Mouse (Mus musculus) kidney, postnatal 0 days (tissue): ENCODE results near the gene Pecam1. TPM values are rescaled to one million over a fixed set of nuclear protein-coding genes. Genes with fewer than 3 reads are reported as not detected.
"Not testable (repeated sequence)": the region's sequence is repeated elsewhere in the genome, so short reads cannot be mapped to it uniquely, and the experiment has no call there.

Source experiments
- ATAC-seq: fragments of 200-750 bp; cut with Nextera tagmentation; replicated peaks from 2 replicates; pipeline ENCODE4 v1.8.0; 2017; ENCODE audit warnings: low read depth, moderate number of reproducible peaks, moderate TSS enrichment, moderate library complexity; ENCODE audit not compliant: low FRiP score
- DNase-seq: peaks from one replicate; pipeline ENCODE4 v3.0.0-alpha.2; 2016; ENCODE audit warnings: low spot score
- H3K27ac ChIP-seq: fragments of 300-500 bp; sonication (generic); 2 replicates; pipeline ENCODE4 v1.5.1; 2014; ENCODE audit warnings: mild to moderate bottlenecking
- H3K27me3 ChIP-seq: fragments of 300-500 bp; sonication (generic); 2 replicates; pipeline ENCODE4 v1.6.1; 2014; ENCODE audit warnings: low read length, mixed read lengths; ENCODE audit not compliant: insufficient read depth
- H3K36me3 ChIP-seq: fragments of 300-500 bp; sonication (generic); 2 replicates; pipeline ENCODE4 v1.6.1; 2014; ENCODE audit warnings: low read length, mixed read lengths; ENCODE audit not compliant: insufficient read depth
- H3K4me1 ChIP-seq: fragments of 300-500 bp; sonication (generic); replicated peaks from 2 replicates; pipeline ENCODE4 v1.6.1; 2014; ENCODE audit warnings: antibody characterized with exemption, low read length, mixed read lengths; ENCODE audit not compliant: insufficient read depth
- H3K4me2 ChIP-seq: fragments of 300-500 bp; sonication (generic); 2 replicates; pipeline ENCODE4 v1.6.1; 2014; ENCODE audit warnings: mild to moderate bottlenecking, low read length, moderate library complexity, mixed read lengths
- H3K4me3 ChIP-seq: fragments of 300-500 bp; sonication (generic); replicated peaks from 2 replicates; pipeline ENCODE4 v1.5.1; 2014; ENCODE audit warnings: low read depth, low read length
- H3K9ac ChIP-seq: fragments of 300-500 bp; sonication (generic); 2 replicates; pipeline ENCODE4 v1.6.1; 2014; ENCODE audit warnings: low read depth, low read length
- H3K9me3 ChIP-seq: fragments of 300-500 bp; sonication (generic); replicated peaks from 2 replicates; pipeline ENCODE4 v1.6.1; 2016; ENCODE audit warnings: low read length, inconsistent platforms, mixed read lengths
- CTCF ChIP-seq: IDR thresholded peaks from 2 replicates; pipeline ENCODE4 v1.5.1; 2016; ENCODE audit warnings: antibody characterized with exemption, low read depth, mild to moderate bottlenecking, moderate library complexity
- WGBS: fragments of 180-500 bp; shearing (Covaris S2); extraction: QIAGEN DNeasy Blood & Tissue Kit; methylation state at CpG from one replicate; pipeline ENCODE4 v1.1.7; 2014; 5-methylcytosine and 5-hydroxymethylcytosine counted together
- polyA plus RNA-seq: library from polyadenylated mRNA; unstranded; fragments of >200 nt; fragmentation: Nextera tagmentation; extraction: Ambion mirVana; gene quantifications from 2 replicates; pipeline ENCODE4 v1.2.1, GENCODE M21; 2015

Gene Pecam1
- polyA plus RNA-seq, 1 experiment from 2014 or later, result 54.1 TPM

GRCm38 (mm10) chr11:106787131-106788025 lies 37.0 kb upstream of the Pecam1 start:
- H3K27me3 ChIP-seq, result no peaks in the 10 kb centered on the region
- peaks cover 37% of the 10 kb centered on the region for H3K36me3 ChIP-seq
- no peaks in the 10 kb centered on the region for H3K4me1 ChIP-seq
- peak overlapping the region; percentile 95 for H3K4me3 ChIP-seq
- H3K4me2 ChIP-seq, result peak overlapping the region; percentile 66
- DNase-seq (peak; percentile 95), ATAC-seq (peak; percentile 26)
- TF ChIP-seq CTCF, result no peak
- peak overlapping the region; percentile 96 for H3K9ac ChIP-seq
- under 1% methylated on average over 64 of the region's 65 CpGs for WGBS
- peak overlapping the region; percentile 99 for H3K27ac ChIP-seq
- H3K9me3 ChIP-seq, result no peaks in the 10 kb centered on the region

GRCm38 (mm10) chr11:106785043-106785442 lies 34.6 kb upstream of the Pecam1 start:
- 63% methylated on average over 1 of the region's 1 CpGs for whole genome bisulfite sequencing

GRCm38 (mm10) chr11:106784476-106784875 lies 34.0 kb upstream of the Pecam1 start:
- Histone ChIP-seq H3K9me3 (no peaks in the 10 kb centered on the region), H3K4me1 (no peaks in the 10 kb centered on the region), H3K4me2 (no peak overlapping the region), H3K36me3 (peaks cover 41% of the 10 kb centered on the region), H3K27me3 (no peaks in the 10 kb centered on the region), H3K9ac (no peak overlapping the region), H3K27ac (no peak overlapping the region), H3K4me3 (no peak overlapping the region)
- ATAC-seq (no peak), DNase-seq (no peak)
- 84% methylated on average over 2 of the region's 2 CpGs for WGBS
- TF ChIP-seq CTCF, result no peak

More at GRCm38 (mm10) chr11:106785043-106785442, 34.6 kb upstream of the Pecam1 start:
- peak overlapping the region; percentile 66; the same call in 1 of the 2 replicates for H3K4me2 ChIP-seq
- no peak overlapping the region for H3K27ac ChIP-seq
- peaks cover 41% of the 10 kb centered on the region for H3K36me3 ChIP-seq
- no peaks in the 10 kb centered on the region for H3K9me3 ChIP-seq
- ATAC-seq (no peak), DNase-seq (no peak)
- no peak overlapping the region for H3K4me3 ChIP-seq
- no peaks in the 10 kb centered on the region for H3K4me1 ChIP-seq
- no peak for TF ChIP-seq CTCF
- no peak overlapping the region for H3K9ac ChIP-seq
- no peaks in the 10 kb centered on the region for H3K27me3 ChIP-seq

- no peak for ATAC-seq
- Histone ChIP-seq H3K27me3 (no peaks in the 10 kb centered on the region), H3K9ac (no peak overlapping the region), H3K27ac (no peak overlapping the region), H3K36me3 (peaks cover 41% of the 10 kb centered on the region), H3K4me2 (no peak overlapping the region), H3K9me3 (no peaks in the 10 kb centered on the region), H3K4me1 (no peaks in the 10 kb centered on the region), H3K4me3 (no peak overlapping the region)
- no peak for TF ChIP-seq CTCF
- no peak for DNase-seq
- WGBS, result 73% methylated on average over 9 of the region's 9 CpGs
Measured at GRCm38 (mm10) chr11:106782841-106783764, 32.7 kb upstream of the Pecam1 start.

GRCm38 (mm10) chr11:106782271-106782670 lies 31.8 kb upstream of the Pecam1 start:
- H3K9ac ChIP-seq, H3K9me3 ChIP-seq, H3K4me2 ChIP-seq, H3K4me3 ChIP-seq, H3K27me3 ChIP-seq, H3K27ac ChIP-seq, ATAC-seq, DNase-seq, H3K4me1 ChIP-seq: not testable (repeated sequence)
- peaks cover 41% of the 10 kb centered on the region for H3K36me3 ChIP-seq
- WGBS, result 85% methylated on average over 7 of the region's 7 CpGs

- no peaks in the 10 kb centered on the region for H3K4me1 ChIP-seq
- 78% methylated on average over 6 of the region's 6 CpGs for WGBS
Measured at GRCm38 (mm10) chr11:106780590-106781220, 30.3 kb upstream of the Pecam1 start.

More at GRCm38 (mm10) chr11:106780590-106781220, 30.3 kb upstream of the Pecam1 start:
- H3K9ac ChIP-seq, result no peak overlapping the region
- DNase-seq (no peak), ATAC-seq (no peak)
- H3K4me2 ChIP-seq, result no peak overlapping the region
- H3K9me3 ChIP-seq, result no peaks in the 10 kb centered on the region
- no peak overlapping the region for H3K4me3 ChIP-seq
- H3K27me3 ChIP-seq, result no peaks in the 10 kb centered on the region
- peaks cover 39% of the 10 kb centered on the region for H3K36me3 ChIP-seq
- no peak for TF ChIP-seq CTCF
- 0 out of 2 replicates have a peak overlapping the region, but pooled peaks have one; percentile 20 for H3K27ac ChIP-seq
